Mouse (Mus musculus) E14TG2a.4 (cell line): ENCODE measurements around the gene Ext2.

Source experiments
- CTCF ChIP-seq: conservative IDR thresholded peaks from 2 replicates; pipeline ENCODE4 v1.5.1; 2014; ENCODE audit warnings: low read length
- NANOG ChIP-seq: IDR thresholded peaks from 2 replicates; pipeline ENCODE4 v1.6.1; 2014; ENCODE audit warnings: borderline replicate concordance, low read length, mixed read lengths
- POU5F1 ChIP-seq: IDR thresholded peaks from 2 replicates; pipeline ENCODE4 v1.6.1; 2014; ENCODE audit warnings: low read length, borderline replicate concordance

DNA sequence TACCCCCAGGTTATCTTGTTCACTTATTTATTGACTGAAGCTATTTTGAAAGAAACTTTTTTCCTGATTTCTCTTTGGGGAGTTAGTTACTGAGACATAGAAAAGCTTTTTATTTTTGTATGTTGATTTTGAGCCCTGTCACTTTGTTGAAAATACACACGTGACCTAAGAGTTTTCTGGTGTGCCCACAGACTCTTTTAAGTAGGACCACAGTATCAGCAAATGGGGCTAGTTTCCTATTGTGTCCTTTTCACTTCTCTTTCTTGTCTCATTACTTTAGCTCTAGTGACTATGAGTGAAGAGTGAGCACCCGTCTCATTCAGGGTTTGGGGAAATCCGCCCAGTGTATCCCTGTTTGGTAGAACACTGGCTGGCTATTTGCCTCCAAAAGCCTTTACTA lies 62.0 kb downstream of the Ext2 start:
- TF ChIP-seq CTCF, result no peak
- no peak for TF ChIP-seq NANOG
- no peak for TF ChIP-seq POU5F1
